Mouse (Mus musculus) Patski (cell line): ENCODE measurements around the gene Psmb9. TPM values are rescaled to one million over a fixed set of nuclear protein-coding genes. Genes with fewer than 3 reads are reported as not detected.

ENCODE experiments used
- ATAC-seq: fragments of 100-300 bp; one replicate; pipeline ENCODE4 v1.8.0; 2021
- CTCF ChIA-PET: fragments of 350-600 bp; sonication (Branson Sonifier 250); formaldehyde crosslinking; loops from one replicate; lab custom pipeline; 2022; ENCODE audit warnings: inconsistent platforms; lab: Charles Lee
- POLR2A ChIA-PET: fragments of 350-600 bp; sonication (Branson Sonifier 250); formaldehyde crosslinking; loops from one replicate; lab custom pipeline; 2022; ENCODE audit warnings: antibody characterized with exemption, inconsistent platforms; lab: Charles Lee
- DNase-seq: peaks from one replicate; pipeline ENCODE4 v3.0.0-alpha.2; 2011; ENCODE audit warnings: low read depth, low spot score
- H3K27me3 ChIP-seq: fragments of 371-371 bp; one replicate; pipeline ENCODE4 v1.5.1; 2021
- CTCF ChIP-seq: fragments of 100-300 bp; IDR thresholded peaks from one replicate; pipeline ENCODE4 v1.5.1; 2021
- in situ Hi-C: fragments of 300-500 bp; cut with MboI; formaldehyde crosslinking; loops from 3 replicates; pipeline ENCODE4 v1.11.1; 2018; ENCODE audit warnings: low pct_unique_long_range_greater_than_20kb, mixed read lengths
- polyA plus RNA-seq: library from polyadenylated mRNA; unstranded; gene quantifications from one replicate; pipeline ENCODE4 v1.2.3, GENCODE M21; 2021

The Psmb9 gene
- polyA plus RNA-seq, 1 experiment from 2014 or later: 1.3 TPM

DNA sequence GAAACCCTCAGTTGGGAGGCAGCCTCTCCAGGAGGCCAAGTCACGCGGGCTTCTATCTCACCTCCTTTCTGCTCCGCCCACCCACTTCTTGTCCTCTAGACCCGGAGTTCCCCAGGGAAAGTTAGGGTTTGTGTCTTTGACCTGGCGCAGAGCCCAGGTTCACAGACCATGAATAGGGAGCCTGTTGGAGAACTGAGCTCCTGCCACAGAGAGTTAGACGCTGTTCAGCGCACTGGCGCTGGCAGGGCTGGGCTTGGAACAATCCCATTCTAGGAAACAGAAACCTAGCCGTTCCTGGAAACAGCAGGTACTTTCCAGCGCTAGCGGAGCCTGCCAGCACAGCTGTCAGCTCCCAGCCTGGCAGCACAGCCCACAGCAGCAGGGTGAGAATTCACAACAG is 31.1 kb upstream of the Psmb9 start:
- no peak for DNase-seq
- ChIA-PET CTCF (interaction anchor here (1.3 to 3.4 kb wide), 3 partner anchors 9 to 16 kb away, joined by 4 to 27 read pairs (median 4); no protein-coding TSS in a partner anchor), POLR2A (no interaction called here)
- ATAC-seq: peak; percentile 54
- no peaks in the 10 kb centered on the region for H3K27me3 ChIP-seq
- in situ Hi-C loops: no loop called here
- TF ChIP-seq CTCF: no peak

DNA sequence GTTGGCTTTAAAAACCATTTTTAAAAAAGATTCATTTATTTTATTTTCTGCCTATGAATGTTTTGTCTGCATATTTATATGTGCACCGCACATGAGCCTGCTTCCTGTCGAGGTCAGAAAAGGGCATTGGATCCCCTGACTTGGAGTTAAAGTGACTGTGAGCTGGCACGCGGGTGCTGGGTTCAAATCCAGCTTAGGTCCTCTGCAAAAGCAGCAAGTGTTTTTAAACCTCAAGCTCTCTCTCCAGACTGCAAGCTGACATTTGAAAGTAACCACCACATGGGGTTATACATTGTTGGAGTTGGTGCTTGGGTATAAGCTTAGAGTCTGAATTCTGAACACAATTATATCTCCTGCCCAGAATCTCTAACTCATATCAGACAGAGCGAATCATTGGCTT is 30.4 kb upstream of the Psmb9 start:
- CTCF ChIA-PET: interaction anchor here (1.3 to 3.4 kb wide), 3 partner anchors 9 to 16 kb away, joined by 4 to 27 read pairs (median 4); no protein-coding TSS in a partner anchor
- no peak for TF ChIP-seq CTCF
- POLR2A ChIA-PET: interaction anchor here (0.5 kb wide), 1 partner anchor 36 kb away, joined by 3 read pairs; no protein-coding TSS in a partner anchor
- ATAC-seq (no peak), DNase-seq (no peak)
- H3K27me3 ChIP-seq: no peaks in the 10 kb centered on the region
- in situ Hi-C loops: no loop called here

DNA sequence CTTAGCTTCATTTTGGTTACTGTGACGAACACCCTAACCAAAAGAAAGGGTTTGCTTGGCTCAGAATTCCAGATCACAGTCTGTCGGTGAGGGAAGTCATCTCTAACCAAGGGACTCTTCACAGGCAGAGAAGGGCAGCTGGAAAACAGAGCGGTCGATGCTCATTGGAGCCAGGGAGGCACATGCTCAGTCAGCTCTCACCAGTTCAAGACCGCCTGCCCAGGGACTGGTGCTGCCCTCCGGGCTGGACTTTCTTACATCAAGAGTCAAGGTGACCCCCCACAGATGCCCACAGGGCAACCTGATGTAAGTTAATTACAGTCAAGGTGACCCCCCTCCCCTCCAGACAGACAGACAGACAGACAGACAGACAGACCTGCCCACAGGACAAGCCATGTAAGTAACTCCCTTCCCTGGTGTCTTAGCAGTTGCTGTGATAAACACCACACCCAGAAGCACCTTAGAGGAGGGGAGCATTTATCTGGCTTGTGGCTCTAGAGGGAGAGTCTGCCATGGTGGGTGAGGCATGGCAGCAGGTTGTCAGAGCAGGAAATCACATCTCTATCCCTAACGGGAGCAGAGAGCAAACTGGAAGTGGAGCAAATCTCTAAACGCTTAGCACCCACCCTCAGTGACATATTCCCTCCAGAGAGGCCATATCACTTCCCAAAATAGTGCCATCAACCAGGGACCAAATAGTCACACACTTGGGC is 29.8 kb upstream of the Psmb9 start:
- no peak for TF ChIP-seq CTCF
- ChIA-PET CTCF (interaction anchor here (1.0 to 3.4 kb wide), 2 partner anchors 17 to 47 kb away, joined by 3 to 27 read pairs; no protein-coding TSS in a partner anchor), POLR2A (interaction anchor here (0.5 kb wide), 1 partner anchor 35 kb away, joined by 3 read pairs; no protein-coding TSS in a partner anchor)
- H3K27me3 ChIP-seq: no peaks in the 10 kb centered on the region
- no peak for DNase-seq
- in situ Hi-C loops: no loop called here
- ATAC-seq: no peak

DNA sequence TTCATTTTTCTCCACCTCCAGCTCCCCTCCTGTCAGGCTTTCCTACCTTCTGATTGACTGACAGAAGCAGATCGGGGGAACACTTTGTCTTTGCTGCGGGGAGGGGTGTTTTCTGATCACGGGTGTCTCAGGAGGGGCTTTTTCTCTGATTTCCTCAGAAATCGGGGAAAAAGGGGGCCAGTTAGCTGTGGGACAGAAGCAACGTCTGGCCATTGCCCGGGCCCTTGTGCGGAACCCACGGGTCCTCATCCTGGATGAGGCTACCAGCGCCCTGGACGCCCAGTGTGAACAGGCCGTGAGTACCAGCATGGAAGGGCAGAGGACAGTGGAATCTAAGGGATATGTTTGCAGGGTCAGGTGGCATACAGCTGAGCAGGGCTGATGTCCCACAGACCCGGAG is 27.6 kb upstream of the Psmb9 start:
- no peak for ATAC-seq
- no peak for DNase-seq
- ChIA-PET CTCF (interaction anchor here (1.7 kb wide), 1 partner anchor 9 kb away, joined by 3 read pairs; no protein-coding TSS in a partner anchor), POLR2A (no interaction called here)
- no peaks in the 10 kb centered on the region for H3K27me3 ChIP-seq
- in situ Hi-C loops: no loop called here
- TF ChIP-seq CTCF: no peak

DNA sequence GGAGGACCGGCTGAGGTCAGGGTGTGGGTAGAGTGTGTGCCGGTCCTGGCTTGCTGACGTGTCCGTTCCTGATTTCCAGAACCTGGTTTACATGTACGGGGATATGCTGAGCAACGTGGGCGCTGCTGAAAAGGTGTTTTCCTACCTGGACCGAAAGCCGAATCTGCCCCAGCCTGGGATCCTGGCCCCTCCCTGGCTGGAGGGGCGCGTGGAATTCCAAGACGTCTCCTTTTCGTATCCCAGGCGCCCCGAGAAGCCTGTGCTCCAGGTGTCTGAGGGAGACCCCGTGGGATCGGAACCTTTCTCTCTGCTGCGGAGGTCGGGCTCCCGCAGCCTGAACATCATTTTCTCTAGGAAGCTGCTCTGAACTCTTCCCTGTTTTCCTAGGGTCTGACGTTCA is 26.4 kb upstream of the Psmb9 start:
- DNase-seq (no peak), ATAC-seq (no peak)
- ChIA-PET CTCF (no interaction called here), POLR2A (interaction anchor here (0.8 kb wide), 1 partner anchor 93 kb away, joined by 4 read pairs; no protein-coding TSS in a partner anchor)
- in situ Hi-C loops: no loop called here
- no peaks in the 10 kb centered on the region for H3K27me3 ChIP-seq
- no peak for TF ChIP-seq CTCF

DNA sequence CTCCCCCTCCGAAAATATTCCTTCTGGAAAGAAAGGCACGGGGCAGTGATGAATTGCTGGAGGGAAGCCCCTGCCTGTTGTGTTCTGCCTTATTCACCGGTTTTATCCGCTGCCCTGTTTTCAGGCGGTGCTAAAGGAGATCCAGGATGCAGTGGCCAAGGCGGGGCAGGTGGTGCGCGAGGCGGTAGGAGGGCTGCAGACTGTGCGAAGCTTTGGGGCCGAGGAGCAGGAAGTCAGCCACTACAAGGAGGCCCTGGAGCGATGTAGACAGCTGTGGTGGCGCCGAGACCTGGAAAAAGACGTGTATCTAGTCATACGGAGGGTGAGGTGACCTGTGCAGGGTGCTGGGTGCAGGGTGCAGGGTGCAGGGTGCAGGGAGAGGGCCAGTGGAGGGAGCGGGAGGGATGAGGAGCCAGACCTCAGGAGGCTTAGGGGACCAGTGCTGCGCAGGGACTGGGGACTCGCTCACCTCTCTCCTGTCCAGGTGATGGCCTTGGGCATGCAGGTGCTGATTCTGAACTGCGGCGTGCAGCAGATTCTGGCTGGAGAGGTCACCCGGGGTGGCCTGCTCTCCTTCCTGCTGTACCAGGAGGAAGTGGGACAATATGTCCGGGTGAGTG is 24.3 kb upstream of the Psmb9 start:
- in situ Hi-C loops: no loop called here
- ChIA-PET CTCF (interaction anchor here (1.1 to 1.3 kb wide), 2 partner anchors 13 to 77 kb away, joined by 4 to 5 read pairs; no protein-coding TSS in a partner anchor), POLR2A (no interaction called here)
- TF ChIP-seq CTCF: no peak
- ATAC-seq: no peak
- DNase-seq: no peak
- H3K27me3 ChIP-seq: no peaks in the 10 kb centered on the region

DNA sequence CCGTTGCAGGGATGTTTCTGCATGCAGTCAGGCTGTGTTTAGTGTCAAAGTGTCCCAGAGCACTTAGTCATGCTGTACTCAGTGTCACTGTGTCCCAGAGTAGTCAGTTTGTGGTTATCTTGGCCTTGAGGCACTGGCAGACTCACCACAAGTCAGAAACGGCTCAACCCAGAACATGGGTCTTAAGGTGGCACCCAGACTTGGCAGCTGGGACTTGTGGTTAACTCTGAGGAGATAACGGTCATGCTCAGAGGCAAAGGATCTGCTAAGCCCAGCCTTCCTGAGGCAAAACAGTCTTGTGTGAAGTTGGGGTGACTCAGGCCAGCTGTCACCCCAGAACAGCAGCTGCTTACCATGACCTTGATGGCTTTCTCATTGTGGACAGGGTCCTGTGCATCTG is 23.0 kb upstream of the Psmb9 start:
- ChIA-PET POLR2A (no interaction called here), CTCF (interaction anchor here (1.0 to 1.3 kb wide), 3 partner anchors 14 to 41 kb away, joined by 3 to 6 read pairs (median 4); no protein-coding TSS in a partner anchor)
- in situ Hi-C loops: no loop called here
- DNase-seq (no peak), ATAC-seq (peak; percentile 49)
- TF ChIP-seq CTCF: no peak
- no peaks in the 10 kb centered on the region for H3K27me3 ChIP-seq

DNA sequence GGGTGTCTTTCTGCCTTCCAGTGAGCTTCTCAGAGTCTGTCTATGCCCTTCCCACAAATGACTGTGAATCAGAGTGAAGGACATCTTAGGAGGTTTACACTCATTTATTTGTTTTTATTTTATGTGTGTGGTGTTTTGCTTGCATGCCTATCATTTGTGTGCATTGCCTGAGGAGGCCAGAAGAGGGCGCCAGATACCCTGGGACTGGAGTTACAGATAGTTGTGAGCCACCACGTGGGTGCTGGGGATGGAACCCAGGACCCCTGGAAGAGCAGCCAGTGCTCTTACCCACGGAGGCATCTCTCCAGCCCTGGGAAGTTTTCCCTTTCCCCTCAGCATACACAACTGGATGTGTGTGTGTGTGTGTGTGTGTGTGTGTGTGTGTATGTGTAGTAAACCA is 22.1 kb upstream of the Psmb9 start:
- in situ Hi-C loops: no loop called here
- peak; percentile 72 for TF ChIP-seq CTCF
- ChIA-PET POLR2A (no interaction called here), CTCF (interaction anchor here (1.1 to 1.5 kb wide), 2 partner anchors 9 to 23 kb away, joined by 4 to 5 read pairs; no protein-coding TSS in a partner anchor)
- no peak for ATAC-seq
- no peaks in the 10 kb centered on the region for H3K27me3 ChIP-seq
- no peak for DNase-seq

DNA sequence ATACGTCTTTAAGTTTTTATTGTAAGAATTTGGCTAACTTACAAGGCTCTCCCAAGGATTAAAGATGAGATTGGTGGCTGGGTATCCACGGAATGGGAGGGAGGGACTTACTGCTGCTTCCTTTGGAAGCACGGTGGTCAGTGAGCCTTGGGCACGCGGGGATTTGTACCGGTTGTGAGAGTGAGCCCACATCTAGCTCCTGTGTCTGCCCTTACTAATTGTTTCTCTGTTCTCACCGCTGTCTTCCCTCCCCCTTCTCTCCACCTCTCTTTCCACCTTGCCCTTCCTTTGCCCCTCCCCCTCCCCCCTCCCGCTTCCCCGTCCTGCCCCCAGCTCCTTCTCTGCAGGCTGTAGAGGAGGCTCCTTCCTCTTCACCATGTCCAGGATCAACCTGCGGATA is 20.9 kb upstream of the Psmb9 start:
- no peak for ATAC-seq
- CTCF ChIA-PET: interaction anchor here (1.5 kb wide), 1 partner anchor 25 kb away, joined by 5 read pairs; no protein-coding TSS in a partner anchor
- POLR2A ChIA-PET: no interaction called here
- no peak for DNase-seq
- H3K27me3 ChIP-seq: no peaks in the 10 kb centered on the region
- in situ Hi-C loops: no loop called here
- no peak for TF ChIP-seq CTCF

DNA sequence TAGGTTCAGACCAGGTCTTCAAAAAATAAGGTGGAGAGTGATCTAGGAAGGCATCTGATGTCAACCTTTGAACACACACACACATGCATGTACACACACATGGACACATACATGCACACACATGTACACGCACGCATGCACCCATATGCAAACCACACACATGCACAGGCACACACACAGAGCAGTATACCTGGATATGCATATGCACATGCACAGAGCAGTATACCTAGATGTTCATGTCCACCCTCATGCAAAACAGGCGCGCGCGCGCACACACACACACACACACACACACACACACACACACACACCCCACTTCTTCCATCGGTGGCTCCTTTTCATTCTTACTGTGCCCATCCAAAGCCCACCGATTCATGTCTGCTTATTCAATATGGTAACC is 20.3 kb upstream of the Psmb9 start:
- CTCF ChIA-PET: no interaction called here
- no peak for ATAC-seq

DNA sequence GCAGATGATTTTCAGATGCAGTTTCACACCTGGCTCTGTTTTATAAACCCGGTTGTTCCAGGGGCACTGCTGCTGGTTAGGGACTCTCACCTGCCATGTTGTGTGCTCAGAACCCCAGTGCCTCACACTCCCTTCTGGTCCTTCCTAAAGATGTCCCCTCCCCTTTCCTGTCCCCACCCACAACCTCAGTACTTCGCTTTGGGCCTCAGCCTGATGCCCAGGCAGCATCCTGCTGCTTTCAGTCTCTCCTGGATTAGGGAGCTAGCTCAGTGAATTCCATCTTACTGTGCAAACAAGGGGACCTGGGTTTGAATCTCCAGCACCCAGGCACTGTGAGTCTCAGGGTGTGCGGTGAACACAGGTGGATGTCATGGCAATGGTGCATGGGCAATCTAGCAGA is 19.9 kb upstream of the Psmb9 start:
- H3K27me3 ChIP-seq: no peaks in the 10 kb centered on the region
- no peak for ATAC-seq
- TF ChIP-seq CTCF: no peak
- in situ Hi-C loops: no loop called here
- CTCF ChIA-PET: no interaction called here
- POLR2A ChIA-PET: no interaction called here
- no peak for DNase-seq

More for the DNA sequence above, 20.3 kb upstream of the Psmb9 start:
- POLR2A ChIA-PET: no interaction called here
- DNase-seq: no peak
- in situ Hi-C loops: no loop called here
- TF ChIP-seq CTCF: no peak
- no peaks in the 10 kb centered on the region for H3K27me3 ChIP-seq
